Mouse (Mus musculus): ENCODE measurements around the gene Man1c1.
A peak's percentile ranks its signal among the peaks of the same experiment; 100 is the strongest.

The Man1c1 gene

GRCm38 (mm10) chr4:134572449-134573300 lies 131.4 kb downstream of the Man1c1 start:
- DNase-seq, result no peak

GRCm38 (mm10) chr4:134570704-134571451 lies 133.2 kb downstream of the Man1c1 start:
- DNase-seq, result no peak

GRCm38 (mm10) chr4:134569831-134570230 lies 134.3 kb downstream of the Man1c1 start:
- DNase-seq, result no peak

GRCm38 (mm10) chr4:134569205-134569604 lies 134.9 kb downstream of the Man1c1 start:
- peak; percentile 53 for DNase-seq

GRCm38 (mm10) chr4:134567377-134568226 lies 136.5 kb downstream of the Man1c1 start:
- DNase-seq, result no peak

GRCm38 (mm10) chr4:134564093-134564492 lies 140.0 kb downstream of the Man1c1 start:
- DNase-seq, result no peak

- DNase-seq, result no peak
These were observed 140.5 kb downstream of the Man1c1 start for GRCm38 (mm10) chr4:134563624-134564023.

GRCm38 (mm10) chr4:134562014-134562413 lies 142.1 kb downstream of the Man1c1 start:
- DNase-seq, result no peak

GRCm38 (mm10) chr4:134560699-134561098 lies 143.4 kb downstream of the Man1c1 start:
- DNase-seq, result no peak

GRCm38 (mm10) chr4:134559154-134559553 lies 144.9 kb downstream of the Man1c1 start:
- no peak for DNase-seq

GRCm38 (mm10) chr4:134558570-134559113 lies 145.4 kb downstream of the Man1c1 start:
- DNase-seq, result no peak

- DNase-seq, result no peak
These were observed 146.4 kb downstream of the Man1c1 start for GRCm38 (mm10) chr4:134557626-134558249.

GRCm38 (mm10) chr4:134555956-134556580 lies 148.0 kb downstream of the Man1c1 start:
- peak; percentile 67 for DNase-seq

- no peak for DNase-seq
These were observed 150.5 kb downstream of the Man1c1 start for GRCm38 (mm10) chr4:134553631-134554030.

GRCm38 (mm10) chr4:134551494-134552316 lies 152.4 kb downstream of the Man1c1 start, which contains the start of gene Selenon:
Gene Selenon, minus strand, starts transcription at chr4:134552166.
- DNase-seq, result peak; percentile 87

GRCm38 (mm10) chr4:134549899-134550298 lies 154.2 kb downstream of the Man1c1 start:
- DNase-seq, result no peak

GRCm38 (mm10) chr4:134548169-134548938 lies 155.7 kb downstream of the Man1c1 start:
- no peak for DNase-seq

GRCm38 (mm10) chr4:134546814-134547705 lies 157.0 kb downstream of the Man1c1 start:
- no peak for DNase-seq

- DNase-seq, result peak; percentile 96
These were observed 160.8 kb downstream of the Man1c1 start for GRCm38 (mm10) chr4:134543261-134543660.
